Mouse (Mus musculus) cerebellum, adult 9-10 months (tissue): ENCODE measurements at regions not wholly inside any gene's neighbourhood (a gene's known extent, or its start where the extent isn't known, plus 50 kb on each side); places are given as distances from the start of the nearest gene placed in this dataset.

Experiments
- DNase-seq: peaks from one replicate; pipeline ENCODE4 v3.0.0; 2022

DNA sequence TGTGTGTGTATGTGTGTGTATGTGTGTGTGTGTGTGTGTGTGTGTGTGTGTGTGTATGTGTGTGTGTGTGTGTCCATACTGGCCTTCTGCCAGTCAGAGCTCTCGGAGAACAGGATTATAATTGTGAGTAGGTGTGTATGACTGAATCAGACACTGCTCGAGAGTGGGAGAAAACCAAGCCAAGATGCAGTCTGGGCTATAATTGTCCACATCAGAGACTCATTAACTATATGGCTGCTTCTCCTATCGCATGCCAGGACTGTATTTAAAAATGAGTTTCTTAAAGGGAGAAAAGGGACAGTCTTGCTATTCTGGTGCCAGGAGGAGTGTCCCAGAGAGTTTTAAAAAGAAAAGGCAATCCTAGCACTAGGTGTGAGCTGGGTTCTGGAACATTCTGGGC, 58.7 kb upstream of the Adpgk start:
- no peak for DNase-seq

GRCm38 (mm10) chr9:59231947-59232346, 59.4 kb upstream of the Adpgk start:
- DNase-seq, result no peak

DNA sequence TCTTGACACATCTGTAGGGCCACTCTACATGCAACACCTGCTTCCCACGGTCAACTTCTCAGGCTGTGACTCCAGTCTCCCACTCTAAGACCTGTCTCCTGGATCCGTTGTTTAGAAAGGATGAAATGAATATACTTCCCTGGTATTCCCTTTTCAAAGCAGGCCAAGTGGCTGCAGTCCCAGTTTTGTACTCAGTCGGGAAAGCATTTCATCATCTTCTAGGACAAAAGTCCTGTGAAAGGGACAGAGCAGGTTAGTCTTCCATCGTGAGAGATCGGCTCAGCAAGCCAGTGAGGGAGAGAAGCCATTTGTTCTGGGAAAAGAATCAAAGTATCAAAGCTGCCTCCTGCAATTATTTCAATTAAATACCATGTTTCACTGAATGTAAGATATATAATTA, 60.2 kb upstream of the Adpgk start:
- DNase-seq, result no peak

DNA sequence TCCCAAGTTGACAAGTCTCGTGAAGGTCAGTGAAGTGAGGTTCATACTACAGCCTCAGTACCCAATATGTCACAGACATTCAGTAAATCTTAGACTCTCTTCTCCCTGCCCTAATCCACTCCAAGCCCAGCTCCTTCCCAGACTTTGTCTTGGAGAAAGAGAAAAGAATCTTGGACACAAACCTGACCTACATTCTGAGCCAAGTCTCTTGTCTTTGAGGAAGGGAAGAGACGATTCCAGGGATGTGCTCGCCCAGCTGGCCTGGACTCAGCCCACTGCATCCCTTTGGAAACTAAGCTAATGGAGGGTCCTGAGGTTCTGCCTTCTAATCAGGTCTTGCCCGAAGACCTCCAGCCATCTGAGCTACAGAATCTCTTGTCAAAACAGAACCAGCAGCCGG, 61.2 kb upstream of the Adpgk start:
- no peak for DNase-seq

- DNase-seq, result no peak
Measured at GRCm38 (mm10) chr9:59227948-59228347, 63.4 kb upstream of the Adpgk start.

DNA sequence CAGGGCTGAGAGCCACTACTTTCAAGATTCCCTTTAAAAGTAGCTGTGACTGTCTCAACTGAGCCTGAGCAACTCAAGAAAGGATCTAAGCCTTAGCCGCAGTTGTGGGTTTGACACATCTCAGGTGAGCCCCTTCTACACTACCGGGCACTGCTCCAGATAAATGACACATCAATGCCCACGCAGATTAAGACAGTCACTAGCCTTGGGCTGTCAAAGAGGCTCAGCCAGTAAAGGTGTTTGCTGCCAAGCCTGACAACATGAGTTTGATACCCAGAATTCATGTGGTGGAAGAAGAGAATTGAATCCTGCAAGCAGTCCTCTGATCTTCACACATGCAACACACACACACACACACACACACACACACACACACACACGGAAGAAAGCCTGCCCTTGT, 65.0 kb upstream of the Adpgk start:
- no peak for DNase-seq

GRCm38 (mm10) chr9:59219277-59219676, 72.1 kb upstream of the Adpgk start:
- no peak for DNase-seq

- DNase-seq, result no peak
Measured at GRCm38 (mm10) chr9:59202654-59203514, 88.5 kb upstream of the Adpgk start.

GRCm38 (mm10) chr9:59199495-59200196, 91.7 kb upstream of the Adpgk start:
- DNase-seq, result no peak

GRCm38 (mm10) chr9:59198221-59198875, 93.0 kb upstream of the Adpgk start:
- DNase-seq, result no peak

DNA sequence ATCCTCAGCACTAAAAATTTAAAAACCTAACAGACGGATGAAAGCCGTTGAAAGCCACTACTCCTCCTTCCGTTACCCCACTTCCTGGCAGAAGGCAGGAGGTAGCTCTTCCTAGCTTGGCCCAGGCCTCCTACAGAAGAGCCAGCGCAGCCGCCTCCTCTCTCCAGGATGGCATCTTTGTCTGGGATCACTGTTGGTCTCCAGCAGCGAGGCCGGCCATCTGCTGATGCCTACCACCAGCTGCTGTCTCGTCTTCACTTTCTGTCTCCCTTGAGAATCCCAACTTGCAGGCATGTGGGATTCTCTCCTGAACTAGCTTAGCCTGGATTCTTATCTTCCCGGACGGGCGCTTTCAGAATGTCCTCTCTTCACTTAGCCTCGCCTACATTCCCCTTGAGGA, 93.9 kb upstream of the Adpgk start:
- DNase-seq, result peak; percentile 61

GRCm38 (mm10) chr9:59193971-59194370, 97.4 kb upstream of the Adpgk start:
- no peak for DNase-seq

GRCm38 (mm10) chr9:59189141-59189540, 102.2 kb upstream of the Adpgk start:
- DNase-seq, result peak; percentile 65

DNA sequence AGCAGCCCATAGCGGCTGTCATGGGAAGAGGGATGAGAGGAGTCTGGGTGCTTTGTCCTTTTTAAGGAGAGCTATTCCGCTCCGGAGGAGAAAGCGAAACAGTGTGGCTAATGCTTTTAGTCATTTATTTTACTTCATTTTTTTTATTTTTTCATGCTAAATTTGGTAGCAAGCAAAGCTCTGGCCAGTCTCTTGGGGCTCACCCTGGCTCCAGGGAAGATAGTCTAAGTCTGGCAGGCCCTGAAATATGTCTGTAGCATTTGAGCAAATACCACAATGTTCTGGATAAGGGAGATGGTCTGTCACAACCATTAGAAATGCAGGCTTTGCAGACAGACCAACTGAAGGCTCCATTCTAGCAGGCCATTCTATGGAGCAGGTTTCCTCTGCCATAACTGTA, 102.9 kb upstream of the Adpgk start:
- DNase-seq, result no peak

DNA sequence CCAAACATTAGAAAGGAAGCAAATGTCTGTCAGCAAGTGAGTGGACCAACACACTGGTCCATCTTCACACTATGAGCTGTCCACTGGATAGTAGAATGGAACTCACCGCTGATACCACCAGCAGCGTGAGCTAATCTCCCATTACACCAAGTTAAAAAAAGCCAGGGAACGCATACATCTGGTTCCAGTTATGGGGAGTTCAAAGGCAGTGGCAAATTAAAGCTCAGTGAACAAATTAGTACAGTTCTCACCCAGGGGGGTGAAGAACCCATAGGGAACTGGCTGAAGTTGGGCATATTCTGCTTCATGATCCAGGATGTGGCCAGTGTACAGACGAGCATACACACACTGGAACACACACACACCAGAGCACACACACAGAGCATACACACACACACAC, 105.0 kb upstream of the Adpgk start:
- DNase-seq, result no peak

DNA sequence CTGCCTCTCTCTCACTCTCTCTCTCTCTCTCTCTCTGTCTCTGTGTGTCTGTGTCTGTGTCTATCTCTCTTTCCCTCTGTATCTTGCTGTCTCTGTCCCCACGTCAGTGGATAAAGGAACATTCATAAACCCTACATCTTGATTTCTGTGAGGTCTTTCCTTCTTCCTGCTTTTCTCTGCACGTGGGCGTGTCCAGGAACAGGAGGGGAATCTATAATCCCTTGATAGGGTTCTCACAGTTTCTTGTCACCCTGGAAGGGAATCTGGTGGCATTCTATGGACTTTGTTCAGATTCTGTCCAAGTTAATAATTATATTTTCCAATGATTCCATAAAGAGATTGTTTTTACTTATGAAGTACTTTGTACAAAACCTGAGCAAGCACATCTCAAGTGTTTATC, 107.3 kb upstream of the Adpgk start:
- no peak for DNase-seq

- DNase-seq, result no peak
Measured at GRCm38 (mm10) chr9:59182906-59183305, 108.5 kb upstream of the Adpgk start.

GRCm38 (mm10) chr9:59182490-59182889, 108.9 kb upstream of the Adpgk start:
- DNase-seq, result no peak

GRCm38 (mm10) chr9:59171576-59171975, 119.8 kb upstream of the Adpgk start:
- no peak for DNase-seq

DNA sequence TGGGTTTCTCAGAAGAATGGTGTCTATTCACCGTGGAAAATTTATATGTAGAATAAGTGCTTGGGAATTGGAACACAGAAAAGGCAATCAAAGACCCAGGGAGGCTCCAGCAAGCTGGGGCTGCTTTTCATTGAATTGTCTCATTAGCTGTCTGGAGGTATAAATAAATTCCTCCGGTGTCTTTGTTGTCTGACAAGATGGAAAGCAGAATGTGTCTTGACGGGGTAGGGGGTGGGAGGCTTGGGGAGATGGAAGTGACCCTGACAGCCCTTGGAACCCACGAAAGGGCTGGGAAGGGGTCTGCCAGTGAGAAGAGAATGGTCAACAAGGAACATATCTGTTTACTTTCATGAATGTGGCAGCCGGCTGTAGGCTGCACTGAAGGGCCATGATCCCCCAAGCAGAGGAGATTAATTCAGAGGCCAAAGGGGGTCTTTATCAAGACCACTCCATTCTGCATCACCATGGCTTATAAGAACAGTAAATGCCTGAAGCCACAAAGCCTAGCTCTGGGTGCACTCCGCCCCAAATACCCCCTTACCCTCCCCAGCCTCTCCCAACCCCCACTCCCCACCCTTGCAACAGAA, 127.2 kb upstream of the Neo1 start:
- no peak for DNase-seq

GRCm38 (mm10) chr9:59162954-59163353, 126.7 kb upstream of the Neo1 start:
- DNase-seq, result no peak

- DNase-seq, result no peak
Measured at GRCm38 (mm10) chr9:59157663-59158062, 121.4 kb upstream of the Neo1 start.

DNA sequence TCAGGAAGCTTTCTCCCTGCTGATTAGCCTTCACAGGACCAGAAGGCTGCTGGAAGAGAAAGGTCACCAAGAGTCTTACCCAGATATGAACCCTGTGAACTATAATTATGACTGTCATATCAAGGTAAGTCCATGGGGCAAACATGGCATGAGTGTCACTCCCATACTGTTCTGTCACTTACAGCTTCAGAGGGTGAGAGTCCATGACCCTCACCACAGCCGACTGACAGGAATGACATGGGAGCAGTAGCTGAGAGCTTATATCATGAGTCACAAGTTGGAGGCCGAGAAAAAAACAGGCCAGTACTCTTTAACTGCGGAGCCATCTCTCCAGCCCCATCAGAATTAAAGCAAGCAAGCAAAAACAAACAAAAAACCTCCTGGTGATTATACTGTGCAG, 117.7 kb upstream of the Neo1 start:
- DNase-seq, result no peak

GRCm38 (mm10) chr9:59153126-59153525, 116.9 kb upstream of the Neo1 start:
- no peak for DNase-seq
